9 mouse cellular contexts compared by ENCODE assay signal in genomic region chr10:81139529-81139846, GRCm38 (mm10). TPM values are rescaled to one million over a fixed set of nuclear protein-coding genes. Genes with fewer than 3 reads are reported as not detected.
DNase-seq lines count a peak whose midpoint lies in the region; ATAC-seq and TF ChIP-seq lines count a peak whose summit lies in the region.
"Had no signal": no experiment of that assay in that cellular context is flagged by ENCODE, and none has a peak within 500 bp of the region (broad histone marks: within the 10 kb centered on the region; RNA-seq: fewer than 3 reads in every experiment).

No protein-coding gene starts in this region.

- in situ Hi-C loops in CH12.LX (cut with MboI; ENCODE audit: low pct_ligation_motif_present, low pct_unique_long_range_greater_than_20kb, low sequenced_read_pairs) = no loop called here

- no peak for TF ChIP-seq EP300 in CH12.LX (IDR thresholded peaks at IDR 0.05; ENCODE audit: low read length)
- no peak for TF ChIP-seq EP300 in liver, embryonic 14.5 days (IDR thresholded peaks at IDR 0.05; ENCODE audit: low read depth)

- H3K4me3 ChIP-seq in forebrain, embryonic 12.5 days (replicated peaks) = peak overlapping the region; percentile 7; the same call in 1 of the 2 replicates
- H3K4me3 ChIP-seq in forebrain, embryonic 16.5 days (replicated peaks; ENCODE audit: low read length) = no peak overlapping the region
- H3K4me3 ChIP-seq in CH12.LX (replicated peaks in 1 of 3; ENCODE audit: low read depth in 2 of 3, low read length in 2 of 3, poor library complexity in 1 of 3) = peak overlapping the region; percentile 77 to 90 (median 85)
- H3K4me3 ChIP-seq in forebrain, embryonic 15.5 days = 0 out of 2 replicates have a peak overlapping the region, but pooled peaks have one; percentile 91
- H3K4me3 ChIP-seq in liver, embryonic 14.5 days (ENCODE audit: insufficient read depth in 1 of 2, low read depth in 2 of 2, low read length in 2 of 2) = peak overlapping the region; percentile 65 to 87

- 78% methylated on average over 4 of the region's 4 CpGs for WGBS in forebrain, embryonic 12.5 days
- 75% methylated on average over 4 of the region's 4 CpGs for whole genome bisulfite sequencing in forebrain, embryonic 16.5 days
- WGBS in forebrain, embryonic 15.5 days = 81% methylated on average over 4 of the region's 4 CpGs
- WGBS in liver, embryonic 14.5 days (ENCODE audit: insufficient replicate concordance) = 55% methylated on average over 4 of the region's 4 CpGs

- peaks cover 66% of the 10 kb centered on the region for H3K79me2 ChIP-seq in CH12.LX (replicated peaks; ENCODE audit: control insufficient read depth, extremely low read depth, insufficient read depth, poor library complexity, severe bottlenecking)

- H3K9me3 ChIP-seq in forebrain, embryonic 12.5 days = no peaks in the 10 kb centered on the region
- no peaks in the 10 kb centered on the region for H3K9me3 ChIP-seq in forebrain, embryonic 16.5 days (ENCODE audit: control insufficient read depth, low read length)
- no peaks in the 10 kb centered on the region for H3K9me3 ChIP-seq in CH12.LX (replicated peaks; ENCODE audit: low read length)
- H3K9me3 ChIP-seq in forebrain, embryonic 15.5 days = no peaks in the 10 kb centered on the region
- H3K9me3 ChIP-seq in liver, embryonic 14.5 days (ENCODE audit: control insufficient read depth, low read length) = no peaks in the 10 kb centered on the region

- dilution Hi-C loops in CH12.LX (cut with MboI; ENCODE audit: extremely low pct_ligation_motif_present, extremely low pct_unique_long_range_greater_than_20kb, low sequenced_read_pairs) = no loop called here

- peak overlapping the region; percentile 97; the same call in 1 of the 2 replicates for H3K4me2 ChIP-seq in forebrain, embryonic 12.5 days
- no peak overlapping the region for H3K4me2 ChIP-seq in forebrain, embryonic 16.5 days (ENCODE audit: low read length)
- H3K4me2 ChIP-seq in CH12.LX (ENCODE audit: insufficient read depth, low read depth, poor library complexity, severe bottlenecking) = peak overlapping the region; percentile 77
- H3K4me2 ChIP-seq in forebrain, embryonic 15.5 days (replicated peaks) = 0 out of 2 replicates have a peak overlapping the region, but pooled peaks have one; percentile 89
- H3K4me2 ChIP-seq in liver, embryonic 14.5 days (ENCODE audit: low read depth) = peak overlapping the region; percentile 91

- H3K27me3 ChIP-seq in forebrain, embryonic 12.5 days = peaks cover 17% of the 10 kb centered on the region
- peaks cover 11% of the 10 kb centered on the region for H3K27me3 ChIP-seq in forebrain, embryonic 16.5 days (replicated peaks; ENCODE audit: control insufficient read depth, insufficient read depth, low read length)
- no peaks in the 10 kb centered on the region for H3K27me3 ChIP-seq in CH12.LX (replicated peaks)
- H3K27me3 ChIP-seq in forebrain, embryonic 15.5 days = peaks cover 14% of the 10 kb centered on the region
- no peaks in the 10 kb centered on the region for H3K27me3 ChIP-seq in liver, embryonic 14.5 days (ENCODE audit: control insufficient read depth, insufficient read depth, low read length)

- TF ChIP-seq CTCF in CH12.LX (conservative IDR thresholded peaks at IDR 0.05 in 1 of 2, IDR thresholded peaks at IDR 0.05 in 1 of 2; ENCODE audit: low read depth in 2 of 2, low read length in 2 of 2) = no peak
- no peak for TF ChIP-seq CTCF in liver, embryonic 14.5 days (IDR thresholded peaks at IDR 0.05; ENCODE audit: low read depth)

- H3K4me1 ChIP-seq in forebrain, embryonic 12.5 days = peaks cover 67% of the 10 kb centered on the region
- H3K4me1 ChIP-seq in forebrain, embryonic 16.5 days (replicated peaks; ENCODE audit: control insufficient read depth, insufficient read depth, low read length) = peaks cover 52% of the 10 kb centered on the region
- peaks cover 23 to 64% of the 10 kb centered on the region in 2 experiments for H3K4me1 ChIP-seq in CH12.LX (ENCODE audit: control insufficient read depth in 1 of 2, insufficient read depth in 2 of 2)
- peaks cover 64% of the 10 kb centered on the region for H3K4me1 ChIP-seq in forebrain, embryonic 15.5 days
- H3K4me1 ChIP-seq in liver, embryonic 14.5 days (replicated peaks; ENCODE audit: control insufficient read depth in 2 of 2, insufficient read depth in 2 of 2, low read length in 1 of 2) = peaks cover 33 to 35% of the 10 kb centered on the region in 2 experiments

- TF ChIP-seq POLR2A in CH12.LX (IDR thresholded peaks at IDR 0.05; ENCODE audit: low read depth, low read length) = no peak

- H3K27ac ChIP-seq in forebrain, embryonic 12.5 days = no peak overlapping the region
- H3K27ac ChIP-seq in forebrain, embryonic 16.5 days (ENCODE audit: low read length) = no peak overlapping the region
- no peak overlapping the region for H3K27ac ChIP-seq in CH12.LX (ENCODE audit: insufficient read depth, low read depth)
- 0 out of 2 replicates have a peak overlapping the region, but pooled peaks have one; percentile 9 for H3K27ac ChIP-seq in forebrain, embryonic 15.5 days (replicated peaks)
- no peak overlapping the region for H3K27ac ChIP-seq in liver, embryonic 14.5 days

- H3K36me3 ChIP-seq in forebrain, embryonic 12.5 days (replicated peaks) = peaks cover 12% of the 10 kb centered on the region
- peaks cover 7% of the 10 kb centered on the region; the same call in 1 of the 2 replicates for H3K36me3 ChIP-seq in forebrain, embryonic 16.5 days (ENCODE audit: control insufficient read depth, insufficient read depth)
- peaks cover 13 to 42% of the 10 kb centered on the region in 2 experiments for H3K36me3 ChIP-seq in CH12.LX (replicated peaks in 1 of 2; ENCODE audit: control insufficient read depth in 1 of 2, insufficient read depth in 1 of 2, low read length in 1 of 2)
- H3K36me3 ChIP-seq in forebrain, embryonic 15.5 days = peaks cover 10% of the 10 kb centered on the region
- peaks cover 26% of the 10 kb centered on the region for H3K36me3 ChIP-seq in liver, embryonic 14.5 days (replicated peaks; ENCODE audit: control insufficient read depth, insufficient read depth, low read depth)

- DNase-seq in CH12.LX (ENCODE audit: extremely low read depth) = no peak
- DNase-seq in liver, embryonic 14.5 days (ENCODE audit: low read depth in 3 of 3, low spot score in 3 of 3) = no peak
- no peak for DNase-seq in frontal cortex, adult 2 months (ENCODE audit: extremely low spot score in 1 of 2, low spot score in 1 of 2)
- DNase-seq in urinary bladder, postnatal 14 days (ENCODE audit: low spot score) = no peak
- DNase-seq in kidney, postnatal 36 days = no peak
- DNase-seq: thymus, postnatal 25 days had no signal

- no peak for TF ChIP-seq RAD21 in CH12.LX (IDR thresholded peaks at IDR 0.05; ENCODE audit: low read depth, low read length)

- ATAC-seq in forebrain, embryonic 12.5 days (ENCODE audit: low FRiP score) = no peak
- no peak for ATAC-seq in forebrain, embryonic 16.5 days
- ATAC-seq in forebrain, embryonic 15.5 days (replicated peaks) = no peak
- ATAC-seq in liver, embryonic 14.5 days (ENCODE audit: insufficient read depth) = no peak

- peak overlapping the region; percentile 39; the same call in 1 of the 2 replicates for H3K9ac ChIP-seq in forebrain, embryonic 12.5 days
- H3K9ac ChIP-seq in forebrain, embryonic 16.5 days (replicated peaks; ENCODE audit: low read depth, low read length) = no peak overlapping the region; the same call in 1 of the 2 replicates
- H3K9ac ChIP-seq in CH12.LX (ENCODE audit: insufficient read depth, low read depth) = peak overlapping the region; percentile 96; the same call in 1 of the 2 replicates
- no peak overlapping the region for H3K9ac ChIP-seq in forebrain, embryonic 15.5 days (replicated peaks)
- peak overlapping the region; percentile 87; the same call in 1 of the 2 replicates for H3K9ac ChIP-seq in liver, embryonic 14.5 days (replicated peaks)

RNA-seq across cellular contexts. Expression of gene Zbtb7a, which starts 4.5 kb away (rescaled TPM):
- polyA plus RNA-seq in forebrain, embryonic 12.5 days (2016; fragmentation: Nextera tagmentation; extraction: Ambion mirVana) = 12.4 and 13.5 TPM in 2 replicates
- polyA plus RNA-seq in forebrain, embryonic 16.5 days (2015; fragmentation: Nextera tagmentation; extraction: Ambion mirVana) = 11.6 and 11.8 TPM in 2 replicates
- 15.3 and 18.2 TPM in 2 replicates for total RNA-seq in CH12.LX (2012; rRNA removed)
- total RNA-seq in CH12.LX (2014; rRNA removed) = 3.0 TPM in 2 replicates
- polyA plus RNA-seq in CH12.LX (2012; ENCODE audit: insufficient read length, low read depth) = 20.1 and 21.3 TPM in 2 replicates
- polyA plus RNA-seq in forebrain, embryonic 15.5 days (2015; fragmentation: Nextera tagmentation; extraction: Ambion mirVana) = 12.1 and 15.1 TPM in 2 replicates
- polyA plus RNA-seq in liver, embryonic 14.5 days (2012; rRNA removed) = 15.2 and 16.3 TPM in 2 replicates
- polyA plus RNA-seq in liver, embryonic 14.5 days (2014; fragmentation: Nextera tagmentation; extraction: Ambion mirVana) = 25.1 and 30.8 TPM in 2 replicates
- 45.1 and 46.0 TPM in 2 replicates for polyA plus RNA-seq in frontal cortex, adult 2 months (2012; rRNA removed)

RNA-seq across cellular contexts. Expression of gene Pias4, which starts 28.2 kb away (rescaled TPM):
- 51.6 and 52.9 TPM in 2 replicates for polyA plus RNA-seq in forebrain, embryonic 12.5 days (2016; fragmentation: Nextera tagmentation; extraction: Ambion mirVana)
- polyA plus RNA-seq in forebrain, embryonic 16.5 days (2015; fragmentation: Nextera tagmentation; extraction: Ambion mirVana) = 48.5 and 62.7 TPM in 2 replicates
- total RNA-seq in CH12.LX (2012; rRNA removed) (24.3 and 26.6 TPM in 2 replicates), CH12.LX (2014; rRNA removed) (13.6 and 15.3 TPM in 2 replicates)
- polyA plus RNA-seq in CH12.LX (2012; ENCODE audit: insufficient read length, low read depth) = 26.5 and 33.5 TPM in 2 replicates
- 54.9 and 57.8 TPM in 2 replicates for polyA plus RNA-seq in forebrain, embryonic 15.5 days (2015; fragmentation: Nextera tagmentation; extraction: Ambion mirVana)
- 11.2 and 13.2 TPM in 2 replicates for polyA plus RNA-seq in liver, embryonic 14.5 days (2012; rRNA removed)
- polyA plus RNA-seq in liver, embryonic 14.5 days (2014; fragmentation: Nextera tagmentation; extraction: Ambion mirVana) = 14.9 and 19.0 TPM in 2 replicates
- polyA plus RNA-seq in frontal cortex, adult 2 months (2012; rRNA removed) = 25.7 and 27.4 TPM in 2 replicates

RNA-seq across cellular contexts. Expression of gene Map2k2, which starts 33.8 kb away (rescaled TPM):
- 208 and 210 TPM in 2 replicates for polyA plus RNA-seq in forebrain, embryonic 12.5 days (2016; fragmentation: Nextera tagmentation; extraction: Ambion mirVana)
- 210 and 213 TPM in 2 replicates for polyA plus RNA-seq in forebrain, embryonic 16.5 days (2015; fragmentation: Nextera tagmentation; extraction: Ambion mirVana)
- total RNA-seq in CH12.LX (2012; rRNA removed) (127 and 146 TPM in 2 replicates), CH12.LX (2014; rRNA removed) (67.2 and 79.2 TPM in 2 replicates)
- 120 and 130 TPM in 2 replicates for polyA plus RNA-seq in CH12.LX (2012; ENCODE audit: insufficient read length, low read depth)
- polyA plus RNA-seq in forebrain, embryonic 15.5 days (2015; fragmentation: Nextera tagmentation; extraction: Ambion mirVana) = 211 and 229 TPM in 2 replicates
- polyA plus RNA-seq in liver, embryonic 14.5 days (2012; rRNA removed) = 56.0 and 60.3 TPM in 2 replicates
- 90.0 and 98.9 TPM in 2 replicates for polyA plus RNA-seq in liver, embryonic 14.5 days (2014; fragmentation: Nextera tagmentation; extraction: Ambion mirVana)
- 189 and 202 TPM in 2 replicates for polyA plus RNA-seq in frontal cortex, adult 2 months (2012; rRNA removed)

RNA-seq across cellular contexts. Expression of gene Eef2, which starts 36.9 kb away (rescaled TPM):
- polyA plus RNA-seq in forebrain, embryonic 12.5 days (2016; fragmentation: Nextera tagmentation; extraction: Ambion mirVana) = 518 and 540 TPM in 2 replicates
- 652 and 674 TPM in 2 replicates for polyA plus RNA-seq in forebrain, embryonic 16.5 days (2015; fragmentation: Nextera tagmentation; extraction: Ambion mirVana)
- 3,382 and 4,660 TPM in 2 replicates for total RNA-seq in CH12.LX (2012; rRNA removed)
- total RNA-seq in CH12.LX (2014; rRNA removed) = 1,528 and 1,752 TPM in 2 replicates
- 2,532 and 2,649 TPM in 2 replicates for polyA plus RNA-seq in CH12.LX (2012; ENCODE audit: insufficient read length, low read depth)
- polyA plus RNA-seq in forebrain, embryonic 15.5 days (2015; fragmentation: Nextera tagmentation; extraction: Ambion mirVana) = 633 and 637 TPM in 2 replicates
- polyA plus RNA-seq in liver, embryonic 14.5 days (2012; rRNA removed) = 476 and 570 TPM in 2 replicates
- 233 and 270 TPM in 2 replicates for polyA plus RNA-seq in liver, embryonic 14.5 days (2014; fragmentation: Nextera tagmentation; extraction: Ambion mirVana)
- 1,035 and 1,113 TPM in 2 replicates for polyA plus RNA-seq in frontal cortex, adult 2 months (2012; rRNA removed)

RNA-seq across cellular contexts. Expression of gene Creb3l3, which starts 40.8 kb away (rescaled TPM):
- 0.46 and 0.69 TPM in 2 replicates for polyA plus RNA-seq in forebrain, embryonic 12.5 days (2016; fragmentation: Nextera tagmentation; extraction: Ambion mirVana)
- polyA plus RNA-seq in forebrain, embryonic 16.5 days (2015; fragmentation: Nextera tagmentation; extraction: Ambion mirVana) = 0.17 and 0.66 TPM in 2 replicates
- not detected in 2 replicates for total RNA-seq in CH12.LX (2012; rRNA removed)
- not detected in 2 replicates for total RNA-seq in CH12.LX (2014; rRNA removed)
- polyA plus RNA-seq in CH12.LX (2012; ENCODE audit: insufficient read length, low read depth) = 0.13 TPM in 1 of 2 replicates, not detected in the other
- 0.13 and 0.25 TPM in 2 replicates for polyA plus RNA-seq in forebrain, embryonic 15.5 days (2015; fragmentation: Nextera tagmentation; extraction: Ambion mirVana)
- 10.9 and 11.0 TPM in 2 replicates for polyA plus RNA-seq in liver, embryonic 14.5 days (2012; rRNA removed)
- polyA plus RNA-seq in liver, embryonic 14.5 days (2014; fragmentation: Nextera tagmentation; extraction: Ambion mirVana) = 16.8 and 20.1 TPM in 2 replicates
- polyA plus RNA-seq in frontal cortex, adult 2 months (2012; rRNA removed) = 0.44 and 0.63 TPM in 2 replicates

Comparison
In these comparisons a context has a peak if more than half of its experiments do, and no peak if none do; other contexts are left out.
1. H3K9ac ChIP-seq: peak in forebrain, embryonic 12.5 days (single experiment), CH12.LX (single experiment) and liver, embryonic 14.5 days (single experiment); none in forebrain, embryonic 16.5 days (single experiment) and forebrain, embryonic 15.5 days (single experiment).